Mouse (Mus musculus) fibroblast of lung, adult 2 months (primary cell): ENCODE data around the gene Gm32802.
"Not testable (repeated sequence)": the region's sequence is repeated elsewhere in the genome, so short reads cannot be mapped to it uniquely, and the experiment has no call there.

Experiments used
- DNase-seq: peaks from one replicate; pipeline ENCODE4 v3.0.0-alpha.2; 2011; ENCODE audit warnings: low read depth

The Gm32802 gene

DNA sequence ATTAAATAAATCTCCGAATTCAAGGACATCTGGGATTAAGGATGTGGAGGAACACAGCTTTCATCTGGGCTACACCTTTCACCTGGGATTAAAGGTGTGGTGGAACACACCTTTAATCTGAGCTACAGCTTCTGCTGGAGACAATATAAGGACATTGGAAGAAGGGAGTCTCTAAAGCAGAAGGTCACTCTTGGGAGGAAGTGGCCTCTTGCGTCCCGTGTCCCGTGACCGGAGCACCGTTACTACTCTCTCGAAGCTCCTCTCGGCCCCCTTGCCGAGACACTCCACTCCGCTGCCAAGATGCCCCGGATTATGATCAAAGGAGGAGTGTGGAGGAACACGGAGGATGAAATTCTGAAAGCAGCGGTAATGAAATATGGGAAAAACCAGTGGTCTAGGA is at the start of gene Gm32802:
TSS of gene Gm32802 (plus strand) at position 301 of the 400 bp plus-strand sequence.
- DNase-seq: not testable (repeated sequence)

DNA sequence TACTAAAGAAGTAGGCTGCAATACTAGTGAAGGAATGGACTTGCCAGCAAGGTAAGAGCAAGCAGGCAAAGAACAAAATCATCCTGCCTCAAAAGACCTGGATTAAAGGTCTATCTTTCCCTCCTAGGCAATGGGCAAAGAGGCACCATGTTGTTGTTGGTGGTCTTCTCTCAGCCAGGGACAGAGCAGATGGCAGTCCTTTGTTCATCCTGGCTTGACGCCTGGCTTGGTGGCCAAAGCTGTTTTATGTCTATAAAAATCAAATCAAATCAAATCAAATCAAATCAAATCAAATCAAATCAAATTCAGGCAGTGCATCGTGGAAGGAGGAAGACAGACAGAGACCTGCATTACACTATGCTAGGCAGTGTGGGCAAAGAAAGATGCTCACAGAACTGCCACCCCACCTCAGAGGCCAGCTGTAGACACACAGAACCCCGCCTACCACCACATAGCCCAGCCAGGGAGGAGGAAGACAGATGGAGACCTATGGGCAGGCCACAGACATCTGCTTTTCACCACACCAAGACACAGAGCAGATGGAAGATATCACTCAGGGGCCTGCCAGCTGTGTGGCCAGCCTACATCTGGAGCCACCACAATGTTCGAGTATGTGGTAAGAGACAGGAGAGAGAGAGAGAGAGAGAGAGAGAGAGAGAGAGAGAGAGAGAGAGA is 42.6 kb upstream of the Gm32802 start:
- not testable (repeated sequence) for DNase-seq

DNA sequence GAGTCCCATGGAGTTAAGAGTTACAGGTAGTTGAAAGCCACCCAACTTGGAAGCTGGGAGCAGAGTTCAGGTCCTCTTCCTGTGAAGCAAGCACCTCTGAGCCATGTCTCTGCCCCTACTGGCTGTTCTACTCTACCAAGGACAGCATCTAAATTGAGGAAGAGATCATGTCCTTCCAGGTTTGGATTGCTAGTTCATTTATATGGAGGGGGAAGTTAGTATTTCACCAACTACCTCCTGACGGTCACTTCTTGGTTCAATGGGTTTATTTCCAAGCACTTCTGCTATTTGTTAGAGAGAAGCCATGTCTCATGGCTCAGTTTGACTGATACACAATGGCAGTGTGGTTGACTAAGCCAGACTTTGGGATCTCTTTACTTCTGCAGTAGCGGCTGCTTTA is 30.9 kb upstream of the Gm32802 start:
- DNase-seq: not testable (repeated sequence)

DNA sequence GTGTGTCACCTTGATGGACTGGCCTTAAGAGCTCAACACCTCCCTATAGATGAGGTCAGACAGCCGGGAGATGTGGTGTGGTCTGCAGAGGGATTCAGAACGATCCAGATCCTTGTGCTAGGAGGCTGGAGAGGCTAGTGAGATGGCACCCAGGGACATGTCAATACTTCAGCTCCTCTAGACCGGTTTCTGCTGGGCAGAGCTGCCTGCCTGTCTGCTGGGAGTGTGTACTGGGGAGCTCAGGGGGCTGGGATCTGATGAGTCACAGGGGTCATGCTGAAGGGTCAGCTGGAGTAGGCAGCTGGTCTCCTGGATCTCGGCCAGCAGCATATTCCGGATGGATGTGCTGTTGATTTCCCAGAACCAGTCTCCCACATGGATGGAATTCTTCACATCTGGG is 25.9 kb upstream of the Gm32802 start:
- not testable (repeated sequence) for DNase-seq

DNA sequence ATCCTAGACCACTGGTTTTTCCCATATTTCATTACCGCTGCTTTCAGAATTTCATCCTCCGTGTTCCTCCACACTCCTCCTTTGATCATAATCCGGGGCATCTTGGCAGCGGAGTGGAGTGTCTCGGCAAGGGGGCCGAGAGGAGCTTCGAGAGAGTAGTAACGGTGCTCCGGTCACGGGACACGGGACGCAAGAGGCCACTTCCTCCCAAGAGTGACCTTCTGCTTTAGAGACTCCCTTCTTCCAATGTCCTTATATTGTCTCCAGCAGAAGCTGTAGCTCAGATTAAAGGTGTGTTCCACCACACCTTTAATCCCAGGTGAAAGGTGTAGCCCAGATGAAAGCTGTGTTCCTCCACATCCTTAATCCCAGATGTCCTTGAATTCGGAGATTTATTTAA is 17.8 kb upstream of the Gm32802 start, which contains the start of gene Gm32717:
TSS of gene Gm32717 (minus strand) at position 101 of the 400 bp plus-strand sequence.
- not testable (repeated sequence) for DNase-seq

DNA sequence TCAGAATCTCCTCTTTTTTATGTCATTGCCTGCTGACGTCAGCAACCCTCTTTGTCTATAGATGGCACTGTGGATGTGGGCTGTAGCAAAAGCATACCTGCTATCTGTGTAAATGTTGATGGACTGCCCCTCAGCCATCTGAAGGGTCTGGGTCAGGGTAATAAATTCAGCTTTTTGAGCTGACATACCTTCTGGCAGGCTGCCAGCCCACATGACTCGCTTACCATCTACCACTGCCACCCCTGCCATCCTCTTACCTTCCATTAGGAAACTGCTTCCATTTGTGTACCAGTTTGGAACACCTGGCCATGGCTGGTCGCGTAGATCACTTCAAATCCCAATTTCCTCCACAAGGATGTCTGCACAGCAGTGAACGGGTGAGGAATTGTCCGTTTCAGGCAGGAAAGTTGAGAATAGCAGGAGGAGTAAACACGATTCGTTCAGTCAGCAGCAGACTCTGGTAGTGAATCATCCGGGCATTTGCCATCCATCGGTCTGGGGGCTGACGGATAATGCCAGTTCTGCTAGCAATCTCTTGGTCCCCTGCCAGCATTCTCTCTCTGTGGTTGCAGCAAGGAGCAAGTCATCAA is 9.4 kb upstream of the Gm32802 start:
- DNase-seq: not testable (repeated sequence)

DNA sequence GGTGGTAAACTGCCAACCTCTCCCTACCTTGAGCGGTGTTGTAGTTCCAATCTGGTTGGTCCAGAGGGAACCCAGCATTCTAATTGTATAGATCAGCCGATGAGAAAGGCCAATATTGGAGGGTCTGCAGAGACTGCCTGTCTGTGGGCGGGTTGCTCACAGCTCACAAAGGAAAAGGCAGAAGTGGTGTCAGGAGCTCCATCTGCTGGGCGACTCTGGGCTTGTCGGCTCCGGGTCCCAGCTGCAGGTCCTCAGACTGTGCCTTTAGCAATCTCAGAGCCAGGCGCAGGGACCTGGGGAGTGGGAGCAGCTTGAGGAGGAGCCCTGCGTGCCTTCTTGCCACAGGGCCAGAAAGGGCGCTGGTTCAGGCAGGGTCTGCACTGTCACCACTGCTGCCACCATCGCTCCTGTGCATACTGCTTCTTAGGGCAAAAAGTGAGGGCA is 7.6 kb upstream of the Gm32802 start:
- DNase-seq: no peak

DNA sequence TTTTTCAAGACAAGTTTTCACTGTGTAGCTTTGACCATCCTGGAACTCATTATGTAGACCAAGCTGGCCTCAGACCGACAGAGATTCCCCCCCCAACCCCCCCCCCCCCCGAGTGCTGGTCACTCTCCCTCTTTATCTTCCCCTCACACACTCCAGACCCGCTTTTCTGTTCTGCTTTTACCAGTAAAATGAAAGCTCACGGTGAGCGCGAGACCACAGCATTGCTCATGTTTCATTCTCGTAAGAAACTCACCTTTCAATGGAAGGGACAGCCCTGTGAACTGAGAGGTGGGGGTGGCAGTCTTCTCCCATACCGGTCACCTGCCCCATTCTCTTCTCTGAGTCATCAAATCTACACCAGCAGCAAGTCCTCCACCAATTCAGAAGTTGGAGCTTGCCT is 10.3 kb downstream of the Gm32802 start:
- not testable (repeated sequence) for DNase-seq

DNA sequence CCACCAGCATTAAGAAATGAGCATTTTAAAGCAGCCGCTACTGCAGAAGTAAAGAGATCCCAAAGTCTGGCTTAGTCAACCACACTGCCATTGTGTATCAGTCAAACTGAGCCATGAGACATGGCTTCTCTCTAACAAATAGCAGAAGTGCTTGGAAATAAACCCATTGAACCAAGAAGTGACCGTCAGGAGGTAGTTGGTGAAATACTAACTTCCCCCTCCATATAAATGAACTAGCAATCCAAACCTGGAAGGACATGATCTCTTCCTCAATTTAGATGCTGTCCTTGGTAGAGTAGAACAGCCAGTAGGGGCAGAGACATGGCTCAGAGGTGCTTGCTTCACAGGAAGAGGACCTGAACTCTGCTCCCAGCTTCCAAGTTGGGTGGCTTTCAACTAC is 12.9 kb downstream of the Gm32802 start:
- not testable (repeated sequence) for DNase-seq

DNA sequence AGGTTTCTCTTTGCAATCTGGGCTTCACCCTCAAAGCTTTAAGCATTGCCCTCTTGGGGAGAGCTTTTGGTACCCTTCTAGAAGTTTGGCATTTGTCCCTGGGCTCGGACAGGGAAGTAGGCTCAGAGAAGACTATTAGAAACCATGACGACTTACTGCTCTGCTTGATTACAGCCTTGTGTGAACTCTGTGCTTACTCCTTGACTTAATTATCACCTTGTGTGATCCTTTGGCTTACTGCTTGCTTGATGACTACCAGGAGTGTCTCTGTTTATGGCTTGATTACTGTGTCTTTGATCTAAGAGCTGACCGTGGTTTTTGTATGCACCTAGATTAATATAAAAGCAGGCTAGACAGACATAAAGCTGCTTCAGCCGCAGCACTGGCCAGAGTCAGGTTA is 19.6 kb downstream of the Gm32802 start:
- not testable (repeated sequence) for DNase-seq

DNA sequence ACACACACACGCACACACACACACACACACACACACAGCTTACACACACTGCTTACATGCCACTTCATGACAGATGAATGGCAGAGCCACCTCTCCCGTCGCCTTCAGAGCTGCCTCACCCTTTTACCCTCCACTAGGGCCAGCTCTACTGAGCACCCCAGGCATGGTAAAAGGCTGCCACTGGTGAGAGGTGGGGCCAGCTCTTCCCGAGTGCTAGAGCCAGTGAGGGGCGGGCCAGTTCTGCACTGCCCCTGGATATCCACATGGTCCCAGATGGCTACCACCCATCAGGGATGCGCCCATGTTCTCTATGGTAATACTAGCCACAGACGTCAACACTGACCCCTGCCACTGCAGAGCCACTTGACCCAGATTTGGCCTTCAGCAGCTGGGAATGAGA is 24.1 kb downstream of the Gm32802 start:
- not testable (repeated sequence) for DNase-seq

DNA sequence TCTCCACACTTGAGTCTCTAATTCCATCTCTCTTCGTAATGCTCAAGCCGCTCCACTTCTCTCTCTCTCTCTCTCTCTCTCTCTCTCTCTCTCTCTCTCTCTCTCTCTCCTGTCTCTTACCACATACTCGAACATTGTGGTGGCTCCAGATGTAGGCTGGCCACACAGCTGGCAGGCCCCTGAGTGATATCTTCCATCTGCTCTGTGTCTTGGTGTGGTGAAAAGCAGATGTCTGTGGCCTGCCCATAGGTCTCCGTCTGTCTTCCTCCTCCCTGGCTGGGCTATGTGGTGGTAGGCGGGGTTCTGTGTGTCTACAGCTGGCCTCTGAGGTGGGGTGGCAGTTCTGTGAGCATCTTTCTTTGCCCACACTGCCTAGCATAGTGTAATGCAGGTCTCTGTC is 24.5 kb downstream of the Gm32802 start:
- not testable (repeated sequence) for DNase-seq

DNA sequence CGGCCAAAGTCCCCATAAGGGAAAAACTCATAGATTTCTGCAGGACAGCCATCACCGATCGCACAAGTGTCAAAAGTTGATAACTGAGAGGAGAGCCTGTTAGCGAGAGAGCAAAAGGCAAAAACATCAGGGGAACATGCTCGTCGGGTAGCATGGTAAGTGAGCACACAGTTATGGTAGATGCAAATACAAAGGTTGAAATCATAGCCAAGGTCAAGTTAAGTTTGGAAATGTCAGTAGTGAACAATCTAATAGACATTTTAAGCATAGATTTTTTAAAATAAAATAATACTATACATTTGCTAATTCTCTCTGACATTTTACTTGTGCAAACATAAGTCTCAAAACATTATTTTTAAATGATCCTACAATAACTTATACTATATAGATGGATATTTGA is 36.5 kb downstream of the Gm32802 start, which contains the start of gene Iltifb:
TSS of gene Iltifb (minus strand) at position 101 of the 400 bp plus-strand sequence.
- no peak for DNase-seq

DNA sequence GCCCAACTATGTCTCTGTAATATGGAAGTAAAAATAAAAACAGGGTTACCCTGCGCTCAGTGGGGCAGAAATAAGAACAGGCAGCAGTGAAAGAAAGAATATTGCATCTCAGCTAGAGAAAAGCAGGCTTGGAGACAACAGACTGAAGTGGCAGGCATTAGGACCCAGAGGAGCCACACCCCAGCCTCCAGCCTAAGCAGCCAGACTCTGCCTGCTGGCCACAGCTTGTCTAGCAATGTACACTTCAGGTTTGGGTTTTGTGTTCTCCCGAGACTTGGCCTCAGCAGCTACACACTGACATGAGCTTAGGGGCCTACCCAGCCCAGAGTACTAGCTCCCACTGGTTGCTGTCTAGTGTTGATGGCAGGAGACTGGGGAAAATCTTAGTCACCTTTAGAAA is 43.6 kb downstream of the Gm32802 start:
- DNase-seq: not testable (repeated sequence)
